Mouse (Mus musculus) gastrocnemius, postnatal 36 days (tissue): ENCODE data around the gene Anapc5. TPM values are rescaled to one million over a fixed set of nuclear protein-coding genes. Genes with fewer than 3 reads are reported as not detected.

Experiments used
- DNase-seq, 2 experiments: peaks; one replicate each; pipeline ENCODE4 v3.0.0; 2022
- intact Hi-C: fragments of 180-260 bp; cut with DNase I; formaldehyde crosslinking; loops from one replicate; pipeline ENCODE4 v1.15.1; 2025
- total RNA-seq, 2 experiments: library from RNA; stranded (reverse); gene quantifications; 2 replicates each; pipeline ENCODE4 v1.2.3; 2021

The Anapc5 gene
- total RNA-seq, 2 experiments from 2014 or later: 289 to 361 TPM

GRCm38 (mm10) chr5:122801684-122802083, 19.5 kb downstream of the Anapc5 start:
- DNase-seq: no peak
- intact Hi-C loops: no loop called here

GRCm38 (mm10) chr5:122800345-122801010, 20.7 kb downstream of the Anapc5 start:
- DNase-seq: no peak

GRCm38 (mm10) chr5:122799379-122800344, 21.5 kb downstream of the Anapc5 start:
- intact Hi-C loops: no loop called here
- no peak for DNase-seq

More at GRCm38 (mm10) chr5:122800345-122801010, 20.7 kb downstream of the Anapc5 start:
- intact Hi-C loops: no loop called here

- DNase-seq: no peak
Measured at GRCm38 (mm10) chr5:122798557-122799378, 22.4 kb downstream of the Anapc5 start.

GRCm38 (mm10) chr5:122797866-122798265, 23.3 kb downstream of the Anapc5 start:
- intact Hi-C loops: no loop called here
- no peak for DNase-seq

More at GRCm38 (mm10) chr5:122798557-122799378, 22.4 kb downstream of the Anapc5 start:
- intact Hi-C loops: no loop called here

GRCm38 (mm10) chr5:122788696-122789095, 32.4 kb downstream of the Anapc5 start:
- intact Hi-C loops: loop anchor here (2.0 kb wide), 1 partner anchor 20 kb away; no protein-coding TSS in a partner anchor
- DNase-seq: no peak

- no peak for DNase-seq
- intact Hi-C loops: no loop called here
Measured at GRCm38 (mm10) chr5:122786035-122786819, 34.9 kb downstream of the Anapc5 start.

GRCm38 (mm10) chr5:122783726-122784406, 37.3 kb downstream of the Anapc5 start:
- no peak for DNase-seq
- intact Hi-C loops: no loop called here

GRCm38 (mm10) chr5:122782066-122782465, 39.1 kb downstream of the Anapc5 start:
- DNase-seq: no peak
- intact Hi-C loops: no loop called here

GRCm38 (mm10) chr5:122780791-122781432, 40.2 kb downstream of the Anapc5 start:
- intact Hi-C loops: no loop called here
- DNase-seq: no peak

GRCm38 (mm10) chr5:122779277-122779834, 41.8 kb downstream of the Anapc5 start, which contains the start of gene Camkk2:
Gene Camkk2 (minus strand): TSS chr5:122779409.
- intact Hi-C loops: no loop called here

GRCm38 (mm10) chr5:122778231-122779226, 42.6 kb downstream of the Anapc5 start:
- intact Hi-C loops: no loop called here
- no peak for DNase-seq

More at GRCm38 (mm10) chr5:122779277-122779834, 41.8 kb downstream of the Anapc5 start, which contains the start of gene Camkk2:
- DNase-seq: peak; percentile 74 to 76

- intact Hi-C loops: no loop called here
- no peak for DNase-seq
Measured at GRCm38 (mm10) chr5:122777322-122777721, 43.8 kb downstream of the Anapc5 start.

GRCm38 (mm10) chr5:122775646-122776286, 45.4 kb downstream of the Anapc5 start:
- intact Hi-C loops: no loop called here
- no peak for DNase-seq

- no peak for DNase-seq
- intact Hi-C loops: no loop called here
Measured at GRCm38 (mm10) chr5:122774743-122775611, 46.2 kb downstream of the Anapc5 start.
